Mouse (Mus musculus) kidney, postnatal 36 days (tissue): ENCODE measurements at regions not wholly inside any gene's neighbourhood (a gene's known extent, or its start where the extent isn't known, plus 50 kb on each side); places are given as distances from the start of the nearest gene placed in this dataset.

ENCODE experiments used
- DNase-seq, 2 experiments: peaks; one replicate each; pipeline ENCODE4 v3.0.0; 2021 to 2022; ENCODE audit warnings: mixed read lengths in 2 of 2

- DNase-seq = no peak
These were observed 162.3 kb downstream of the Bmp7 start for GRCm38 (mm10) chr2:172777774-172778173.

GRCm38 (mm10) chr2:172779096-172779495, 161.0 kb downstream of the Bmp7 start:
- DNase-seq = no peak

GRCm38 (mm10) chr2:172782686-172783085, 157.4 kb downstream of the Bmp7 start:
- DNase-seq = no peak

- DNase-seq = no peak
These were observed 153.8 kb downstream of the Bmp7 start for GRCm38 (mm10) chr2:172786297-172786696.

GRCm38 (mm10) chr2:172787203-172787944, 152.7 kb downstream of the Bmp7 start:
- DNase-seq = no peak

- no peak for DNase-seq
These were observed 150.9 kb downstream of the Bmp7 start for GRCm38 (mm10) chr2:172789260-172789659.

GRCm38 (mm10) chr2:172792555-172792954, 147.6 kb downstream of the Bmp7 start:
- no peak for DNase-seq

- no peak for DNase-seq
These were observed 146.1 kb downstream of the Bmp7 start for GRCm38 (mm10) chr2:172793991-172794390.

- DNase-seq = no peak
These were observed 145.3 kb downstream of the Bmp7 start for GRCm38 (mm10) chr2:172794771-172795170.

GRCm38 (mm10) chr2:172796104-172796503, 144.0 kb downstream of the Bmp7 start:
- no peak for DNase-seq

- DNase-seq = no peak
These were observed 143.2 kb downstream of the Bmp7 start for GRCm38 (mm10) chr2:172796955-172797354.

- no peak for DNase-seq
These were observed 140.2 kb downstream of the Bmp7 start for GRCm38 (mm10) chr2:172799951-172800350.

- no peak for DNase-seq
These were observed 139.3 kb downstream of the Bmp7 start for GRCm38 (mm10) chr2:172800801-172801200.

GRCm38 (mm10) chr2:172801804-172802203, 138.3 kb downstream of the Bmp7 start:
- DNase-seq = no peak

- DNase-seq = no peak
These were observed 132.7 kb downstream of the Bmp7 start for GRCm38 (mm10) chr2:172807446-172807845.

- no peak for DNase-seq
These were observed 130.8 kb downstream of the Bmp7 start for GRCm38 (mm10) chr2:172809306-172809705.

- DNase-seq = no peak
These were observed 126.8 kb downstream of the Bmp7 start for GRCm38 (mm10) chr2:172813319-172813718.

GRCm38 (mm10) chr2:172813906-172814305, 126.2 kb downstream of the Bmp7 start:
- peak in 1 of 2 experiments; percentile 14 for DNase-seq

- no peak for DNase-seq
These were observed 125.0 kb downstream of the Bmp7 start for GRCm38 (mm10) chr2:172815146-172815545.

GRCm38 (mm10) chr2:172817058-172817745, 122.9 kb downstream of the Bmp7 start:
- no peak for DNase-seq
